Comparison of ENCODE assay signal across 28 mouse cellular contexts in the genomic region with DNA sequence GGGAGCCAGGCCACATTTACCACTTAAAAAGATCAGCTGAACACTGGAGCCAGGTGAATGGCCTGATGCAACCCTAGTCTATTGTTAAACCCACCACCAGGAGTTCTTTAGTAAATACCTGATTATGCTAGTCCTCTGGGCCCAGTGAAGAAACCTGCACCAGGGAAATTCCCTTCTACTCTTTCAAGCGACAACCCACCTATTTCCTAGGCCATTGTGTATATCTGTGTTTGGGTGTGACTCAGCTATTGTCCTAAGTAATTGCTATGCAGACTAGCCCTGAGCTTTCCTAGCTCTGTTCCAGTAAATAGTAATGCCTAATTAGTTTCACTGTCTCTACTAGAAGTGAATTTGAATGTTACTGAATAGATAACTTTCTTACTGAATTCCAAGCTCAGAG.
"Had no signal": no experiment of that assay in that cellular context is flagged by ENCODE, and none has a peak within 500 bp of the region (broad histone marks: within the 10 kb centered on the region; RNA-seq: fewer than 3 reads in every experiment).

No protein-coding gene starts in this region.

- H3K4me2 ChIP-seq: heart, embryonic 13.5 days; heart, embryonic 15.5 days; hindbrain, embryonic 13.5 days; hindbrain, embryonic 15.5 days; kidney, embryonic 15.5 days; limb, embryonic 13.5 days; limb, embryonic 15.5 days; liver, embryonic 12.5 days had no signal

- H3K36me3 ChIP-seq: heart, embryonic 10.5 days; heart, embryonic 13.5 days; heart, embryonic 15.5 days; hindbrain, embryonic 13.5 days; hindbrain, embryonic 15.5 days; kidney, embryonic 15.5 days; limb, embryonic 13.5 days; limb, embryonic 15.5 days; liver, embryonic 12.5 days had no signal

- DNase-seq: gastrocnemius, adult 2 months; gastrocnemius, postnatal 10 days; gastrocnemius, postnatal 25 days; heart, adult 11 months; heart, adult 2 months; heart, postnatal 14 days; heart, postnatal 36 days; kidney, adult 11 months; kidney, adult 2 months; kidney, adult 9 months; kidney, postnatal 14 days; kidney, postnatal 36 days; layer of hippocampus, adult 9-11 months; layer of hippocampus, postnatal 36 days; left cerebral cortex, postnatal 4 days had no signal

- H3K27ac ChIP-seq: gastrocnemius, adult 2 months; heart, adult 2 months; heart, embryonic 10.5 days; heart, embryonic 13.5 days; heart, embryonic 15.5 days; hindbrain, embryonic 13.5 days; hindbrain, embryonic 15.5 days; hindbrain, postnatal 0 days; kidney, embryonic 15.5 days; kidney, postnatal 0 days; limb, embryonic 13.5 days; limb, embryonic 15.5 days; liver, embryonic 12.5 days; liver, embryonic 14.5 days had no signal

- H3K9me3 ChIP-seq: heart, embryonic 10.5 days; heart, embryonic 13.5 days; heart, embryonic 15.5 days; hindbrain, embryonic 13.5 days; hindbrain, embryonic 15.5 days; kidney, embryonic 15.5 days; limb, embryonic 13.5 days; limb, embryonic 15.5 days; liver, embryonic 12.5 days had no signal

- H3K4me1 ChIP-seq: heart, embryonic 10.5 days; heart, embryonic 13.5 days; kidney, embryonic 15.5 days; limb, embryonic 13.5 days; liver, embryonic 12.5 days had no signal

- H3K4me3 ChIP-seq: gastrocnemius, adult 2 months; heart, adult 2 months; heart, embryonic 10.5 days; heart, embryonic 13.5 days; heart, embryonic 15.5 days; hindbrain, embryonic 13.5 days; hindbrain, embryonic 15.5 days; kidney, embryonic 15.5 days; limb, embryonic 13.5 days; limb, embryonic 15.5 days; liver, embryonic 12.5 days had no signal

- ATAC-seq: hindbrain, postnatal 0 days; intestine, embryonic 16.5 days; liver, embryonic 12.5 days had no signal

- H3K9ac ChIP-seq: heart, embryonic 13.5 days; heart, embryonic 15.5 days; hindbrain, embryonic 13.5 days; hindbrain, embryonic 15.5 days; kidney, embryonic 15.5 days; limb, embryonic 13.5 days; limb, embryonic 15.5 days; liver, embryonic 12.5 days; liver, embryonic 14.5 days had no signal

- H3K27me3 ChIP-seq: hindbrain, embryonic 13.5 days; limb, embryonic 15.5 days had no signal
